Mouse (Mus musculus): ENCODE measurements around the gene Hist1h2bb. TPM values are rescaled to one million over a fixed set of nuclear protein-coding genes. Genes with fewer than 3 reads are reported as not detected.

The Hist1h2bb gene
- polyA plus RNA-seq, 1 experiment from 2014 or later = 2.1 TPM

DNA sequence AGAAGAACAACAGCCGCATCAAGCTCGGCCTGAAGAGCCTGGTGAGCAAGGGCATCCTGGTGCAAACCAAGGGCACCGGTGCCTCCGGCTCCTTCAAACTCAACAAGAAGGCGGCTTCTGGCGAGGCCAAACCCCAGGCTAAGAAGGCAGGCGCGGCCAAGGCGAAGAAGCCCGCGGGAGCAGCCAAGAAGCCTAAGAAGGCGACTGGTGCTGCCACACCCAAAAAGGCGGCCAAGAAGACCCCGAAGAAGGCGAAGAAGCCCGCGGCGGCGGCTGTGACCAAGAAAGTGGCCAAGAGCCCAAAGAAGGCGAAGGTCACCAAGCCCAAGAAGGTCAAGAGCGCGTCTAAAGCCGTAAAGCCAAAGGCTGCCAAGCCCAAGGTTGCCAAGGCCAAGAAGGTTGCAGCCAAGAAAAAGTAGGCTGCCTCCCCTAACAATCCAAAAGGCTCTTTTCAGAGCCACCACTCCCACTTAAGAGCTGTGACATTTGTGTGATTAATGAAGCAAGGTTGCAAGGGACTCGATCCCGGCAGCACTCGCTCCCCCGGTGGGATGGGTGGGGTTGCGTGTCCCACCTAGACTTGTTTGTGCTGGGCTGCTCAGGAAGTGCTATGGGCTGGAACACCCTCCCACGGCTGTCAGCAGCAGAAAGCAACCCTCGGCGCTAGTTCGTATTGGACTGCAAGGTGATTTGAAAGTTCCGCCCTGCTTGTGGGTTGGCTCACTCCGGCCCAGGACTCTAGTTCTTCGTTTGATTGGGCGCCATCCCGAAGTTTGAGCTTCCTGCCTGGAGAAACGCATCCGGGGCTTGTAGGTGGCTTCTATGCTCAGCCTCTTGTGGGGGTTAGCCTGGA lies 7.2 kb upstream of the Hist1h2bb start:
- no peaks in the 10 kb centered on the region for H3K9me3 ChIP-seq (ENCODE audit: low read length)
- H3K36me3 ChIP-seq (ENCODE audit: insufficient read depth, low read length) = no peaks in the 10 kb centered on the region
- peak overlapping the region; percentile 84 for H3K4me2 ChIP-seq (replicated peaks; ENCODE audit: low read depth, low read length)
- WGBS = under 1% methylated on average over 39 of the region's 39 CpGs
- peak overlapping the region; percentile 82 for H3K9ac ChIP-seq (replicated peaks; ENCODE audit: low read length)
- ATAC-seq (ENCODE audit: low FRiP score, low TSS enrichment) = peak; percentile 95
- H3K4me3 ChIP-seq (ENCODE audit: low read length) = peak overlapping the region; percentile 58
- H3K27ac ChIP-seq (ENCODE audit: low read length) = peak overlapping the region; percentile 99
- H3K4me1 ChIP-seq (ENCODE audit: insufficient read depth, low read length) = peaks cover 14% of the 10 kb centered on the region
- no peaks in the 10 kb centered on the region for H3K27me3 ChIP-seq (ENCODE audit: insufficient read depth, low read length)

DNA sequence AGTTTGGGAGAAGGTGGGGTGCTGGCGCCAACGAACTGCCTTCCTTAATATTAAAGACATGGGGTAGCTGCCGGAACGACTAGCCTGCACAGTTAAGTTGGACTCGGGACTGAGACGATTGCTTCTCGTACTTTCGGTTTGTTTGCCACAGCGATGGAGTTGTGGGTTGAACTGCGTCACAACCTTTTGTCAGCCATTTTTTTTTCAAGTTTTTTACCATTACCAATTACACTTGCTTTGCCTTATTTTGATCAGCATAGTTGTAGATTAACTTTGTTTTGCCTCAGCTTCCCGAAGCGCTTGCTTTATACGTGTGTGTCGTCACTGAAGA lies 6.6 kb upstream of the Hist1h2bb start:
- H3K36me3 ChIP-seq (ENCODE audit: insufficient read depth, low read length) = no peaks in the 10 kb centered on the region
- under 1% methylated on average over 14 of the region's 14 CpGs for WGBS
- peaks cover 18% of the 10 kb centered on the region for H3K4me1 ChIP-seq (ENCODE audit: insufficient read depth, low read length)
- no peaks in the 10 kb centered on the region for H3K9me3 ChIP-seq (ENCODE audit: low read length)
- peak overlapping the region; percentile 99 for H3K27ac ChIP-seq (ENCODE audit: low read length)
- no peaks in the 10 kb centered on the region for H3K27me3 ChIP-seq (ENCODE audit: insufficient read depth, low read length)
- peak overlapping the region; percentile 58 for H3K4me3 ChIP-seq (ENCODE audit: low read length)
- ATAC-seq (ENCODE audit: low FRiP score, low TSS enrichment) = no peak
- peak overlapping the region; percentile 82 for H3K9ac ChIP-seq (replicated peaks; ENCODE audit: low read length)
- H3K4me2 ChIP-seq (replicated peaks; ENCODE audit: low read depth, low read length) = peak overlapping the region; percentile 84

DNA sequence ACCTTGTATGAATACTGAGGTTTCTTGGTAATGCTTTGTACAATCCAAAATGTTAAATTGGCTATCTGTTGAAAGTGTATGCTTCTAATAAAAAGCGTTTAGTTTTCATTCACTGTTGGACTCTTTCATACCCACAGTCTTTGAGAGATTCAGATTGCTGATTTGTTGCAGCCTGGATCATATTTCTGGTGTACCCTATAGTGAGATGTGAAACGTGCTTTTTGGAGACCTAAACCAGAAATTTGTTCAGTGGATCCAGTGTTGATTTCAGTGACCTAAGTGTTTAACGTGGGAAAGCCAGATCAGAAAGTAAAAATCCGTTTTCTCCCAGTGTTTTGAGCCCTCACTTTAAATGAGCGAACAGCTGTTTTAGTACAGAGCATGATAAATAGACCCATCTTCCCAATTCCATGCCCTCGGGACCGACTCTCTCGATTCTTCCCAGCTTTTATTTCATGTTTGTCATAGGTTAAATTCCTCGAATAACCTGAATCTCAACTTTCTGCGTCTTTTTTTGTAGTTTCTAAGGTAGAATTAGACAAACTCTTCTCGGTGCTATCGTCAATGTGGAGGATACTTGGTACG lies 6.2 kb upstream of the Hist1h2bb start:
- Histone ChIP-seq H3K9me3 (ENCODE audit: low read length) (no peaks in the 10 kb centered on the region), H3K27ac (ENCODE audit: low read length) (peak overlapping the region; percentile 99), H3K4me3 (ENCODE audit: low read length) (peak overlapping the region; percentile 58), H3K4me2 (replicated peaks; ENCODE audit: low read depth, low read length) (peak overlapping the region; percentile 84), H3K9ac (replicated peaks; ENCODE audit: low read length) (peak overlapping the region; percentile 82), H3K4me1 (ENCODE audit: insufficient read depth, low read length) (peaks cover 18% of the 10 kb centered on the region), H3K27me3 (ENCODE audit: insufficient read depth, low read length) (no peaks in the 10 kb centered on the region), H3K36me3 (ENCODE audit: insufficient read depth, low read length) (no peaks in the 10 kb centered on the region)
- 23% methylated on average over 13 of the region's 13 CpGs for WGBS
- ATAC-seq (ENCODE audit: low FRiP score, low TSS enrichment) = no peak

DNA sequence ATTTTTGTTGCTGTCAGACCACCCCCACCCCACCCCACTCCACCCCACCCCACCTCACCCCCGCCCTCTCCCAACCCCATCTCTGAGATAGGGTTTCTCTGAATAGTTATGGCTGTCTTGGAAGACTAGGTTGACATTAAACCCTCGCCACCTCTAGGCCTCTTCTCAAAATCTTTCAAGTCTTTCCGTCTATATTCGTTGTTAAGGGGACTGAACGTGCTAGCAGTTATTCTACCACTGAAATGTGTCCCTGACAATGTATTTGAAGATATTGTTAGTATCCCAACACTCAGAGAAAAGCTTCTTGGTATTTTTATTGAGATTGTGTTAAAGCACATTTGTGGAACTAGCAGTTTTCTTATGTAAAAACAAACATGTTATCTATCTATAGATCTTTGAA lies 5.6 kb upstream of the Hist1h2bb start:
- peak overlapping the region; percentile 58; the same call in 1 of the 2 replicates for H3K4me3 ChIP-seq (ENCODE audit: low read length)
- no peak for ATAC-seq (ENCODE audit: low FRiP score, low TSS enrichment)
- no peaks in the 10 kb centered on the region for H3K9me3 ChIP-seq (ENCODE audit: low read length)
- H3K27me3 ChIP-seq (ENCODE audit: insufficient read depth, low read length) = no peaks in the 10 kb centered on the region
- H3K27ac ChIP-seq (ENCODE audit: low read length) = no peak overlapping the region; the same call in 1 of the 2 replicates
- H3K36me3 ChIP-seq (ENCODE audit: insufficient read depth, low read length) = no peaks in the 10 kb centered on the region
- peaks cover 18% of the 10 kb centered on the region for H3K4me1 ChIP-seq (ENCODE audit: insufficient read depth, low read length)
- 59% methylated on average over 5 of the region's 5 CpGs for WGBS
- no peak overlapping the region for H3K9ac ChIP-seq (replicated peaks; ENCODE audit: low read length)
- peak overlapping the region; percentile 84 for H3K4me2 ChIP-seq (replicated peaks; ENCODE audit: low read depth, low read length)

DNA sequence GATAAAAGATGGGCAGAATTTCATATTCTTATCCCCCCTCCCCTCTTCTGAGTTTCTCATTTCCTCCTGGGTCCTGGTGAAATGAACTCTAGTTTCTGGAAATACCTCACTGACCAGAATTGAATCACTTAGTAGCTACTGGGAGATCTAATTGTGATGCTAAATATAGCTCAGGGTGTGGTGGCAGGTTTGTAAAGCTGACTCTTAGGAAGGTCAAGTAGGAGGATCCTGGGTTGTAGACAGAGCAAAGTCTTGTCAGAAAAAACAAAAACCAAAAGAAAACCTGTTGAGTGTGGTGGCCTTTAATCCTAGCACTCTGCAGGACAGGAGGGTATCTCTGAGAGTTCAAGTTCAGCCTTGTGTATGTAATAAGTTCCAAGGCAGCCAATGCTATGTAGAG lies 4.5 kb upstream of the Hist1h2bb start:
- H3K4me1 ChIP-seq (ENCODE audit: insufficient read depth, low read length) = peaks cover 19% of the 10 kb centered on the region
- no peaks in the 10 kb centered on the region for H3K27me3 ChIP-seq (ENCODE audit: insufficient read depth, low read length)
- H3K9ac ChIP-seq (replicated peaks; ENCODE audit: low read length) = no peak overlapping the region
- no peak overlapping the region for H3K27ac ChIP-seq (ENCODE audit: low read length)
- H3K4me3 ChIP-seq (ENCODE audit: low read length) = no peak overlapping the region
- no peaks in the 10 kb centered on the region for H3K9me3 ChIP-seq (ENCODE audit: low read length)
- no peak for ATAC-seq (ENCODE audit: low FRiP score, low TSS enrichment)
- no peaks in the 10 kb centered on the region for H3K36me3 ChIP-seq (ENCODE audit: insufficient read depth, low read length)
- H3K4me2 ChIP-seq (replicated peaks; ENCODE audit: low read depth, low read length) = no peak overlapping the region

DNA sequence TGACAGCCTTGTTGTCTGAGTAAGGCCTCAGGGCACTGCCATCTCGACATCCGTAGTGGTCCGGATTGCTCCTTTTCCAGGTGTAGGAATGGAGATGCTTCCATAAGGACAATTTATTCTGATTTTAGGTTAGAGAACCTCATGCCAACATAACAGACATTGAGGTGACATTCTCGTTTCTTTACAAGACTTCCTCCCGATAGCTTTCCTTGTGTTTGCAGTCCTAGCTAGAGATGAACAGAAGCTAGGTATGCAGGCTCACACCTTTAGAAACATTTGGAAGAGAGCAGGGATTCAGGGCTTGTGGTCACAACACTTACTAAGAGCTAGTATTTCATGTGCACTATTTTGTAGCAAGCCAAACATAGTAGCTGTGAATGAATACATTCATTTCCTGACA lies 3.3 kb upstream of the Hist1h2bb start:
- ATAC-seq (ENCODE audit: low FRiP score, low TSS enrichment) = no peak
- H3K9me3 ChIP-seq (ENCODE audit: low read length) = no peaks in the 10 kb centered on the region
- no peak overlapping the region for H3K4me2 ChIP-seq (replicated peaks; ENCODE audit: low read depth, low read length)
- 78% methylated on average over 5 of the region's 5 CpGs for WGBS
- no peak overlapping the region for H3K4me3 ChIP-seq (ENCODE audit: low read length)
- no peaks in the 10 kb centered on the region for H3K36me3 ChIP-seq (ENCODE audit: insufficient read depth, low read length)
- peaks cover 25% of the 10 kb centered on the region for H3K4me1 ChIP-seq (ENCODE audit: insufficient read depth, low read length)
- H3K9ac ChIP-seq (replicated peaks; ENCODE audit: low read length) = no peak overlapping the region
- H3K27ac ChIP-seq (ENCODE audit: low read length) = no peak overlapping the region
- no peaks in the 10 kb centered on the region for H3K27me3 ChIP-seq (ENCODE audit: insufficient read depth, low read length)

DNA sequence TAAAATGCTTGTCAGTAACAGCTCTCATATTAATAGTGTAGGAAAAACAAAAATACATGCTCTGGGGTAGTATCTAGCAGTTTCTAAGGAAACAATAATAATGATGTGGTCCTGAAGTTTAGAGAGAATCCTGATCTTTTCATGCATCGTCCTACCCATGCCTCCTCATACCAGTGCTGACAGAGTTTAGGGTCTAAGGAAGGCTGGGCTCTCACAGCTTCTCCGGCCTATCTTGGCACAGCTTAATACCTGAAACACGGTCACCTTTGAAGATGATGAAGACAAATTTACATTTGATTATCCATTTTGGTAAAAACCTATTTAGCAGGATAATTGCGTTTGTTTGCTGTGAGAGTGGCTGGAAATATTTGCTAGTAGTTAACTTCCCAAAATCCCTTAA lies 2.6 kb upstream of the Hist1h2bb start:
- Histone ChIP-seq H3K4me2 (replicated peaks; ENCODE audit: low read depth, low read length) (peak overlapping the region; percentile 66), H3K4me3 (ENCODE audit: low read length) (peak overlapping the region; percentile 52), H3K27me3 (ENCODE audit: insufficient read depth, low read length) (no peaks in the 10 kb centered on the region), H3K36me3 (ENCODE audit: insufficient read depth, low read length) (no peaks in the 10 kb centered on the region), H3K4me1 (ENCODE audit: insufficient read depth, low read length) (peaks cover 25% of the 10 kb centered on the region), H3K9ac (replicated peaks; ENCODE audit: low read length) (peak overlapping the region; percentile 50; the same call in 1 of the 2 replicates), H3K9me3 (ENCODE audit: low read length) (no peaks in the 10 kb centered on the region), H3K27ac (ENCODE audit: low read length) (peak overlapping the region; percentile 89)
- WGBS = 30% methylated on average over 4 of the region's 4 CpGs
- ATAC-seq (ENCODE audit: low FRiP score, low TSS enrichment) = no peak

DNA sequence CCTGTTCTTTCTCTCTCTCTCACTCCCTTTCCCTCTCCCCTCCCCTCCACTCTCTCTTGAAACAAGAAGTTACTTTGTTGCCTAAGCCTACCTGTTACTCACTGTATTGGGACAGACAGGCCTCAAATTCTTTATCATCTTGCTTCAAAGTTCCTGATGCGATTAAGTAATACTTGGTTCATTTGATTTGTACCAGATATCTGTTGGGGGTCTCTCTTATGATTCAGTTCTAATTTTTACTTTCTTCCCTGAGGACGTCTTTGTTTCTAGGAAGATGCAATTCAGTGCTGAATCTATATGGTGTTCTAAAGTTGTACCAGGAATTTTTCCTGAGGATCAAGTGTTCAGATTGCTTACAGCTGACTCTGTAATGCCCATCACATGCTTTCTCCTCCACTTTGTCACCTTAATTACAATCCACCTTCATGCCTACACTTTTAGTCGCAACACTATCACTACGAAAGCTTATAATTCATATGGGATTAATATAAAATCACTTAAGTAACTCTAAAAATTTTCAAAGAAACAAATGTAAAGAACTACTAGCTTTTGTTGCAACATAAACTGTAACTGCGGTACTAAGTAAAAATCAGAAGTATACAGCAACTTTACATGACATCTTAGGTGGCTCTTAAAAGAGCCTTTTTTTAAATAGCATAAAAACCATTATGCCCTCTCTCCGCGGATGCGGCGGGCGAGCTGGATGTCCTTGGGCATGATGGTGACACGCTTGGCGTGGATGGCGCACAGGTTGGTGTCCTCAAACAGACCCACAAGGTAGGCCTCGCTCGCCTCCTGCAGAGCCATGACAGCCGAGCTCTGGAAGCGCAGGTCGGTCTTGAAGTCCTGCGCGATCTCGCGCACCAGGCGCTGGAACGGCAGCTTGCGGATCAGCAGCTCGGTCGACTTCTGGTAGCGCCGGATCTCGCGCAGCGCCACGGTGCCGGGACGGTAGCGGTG lies 1.8 kb upstream of the Hist1h2bb start:
- Histone ChIP-seq H3K4me2 (replicated peaks; ENCODE audit: low read depth, low read length) (peak overlapping the region; percentile 66), H3K36me3 (ENCODE audit: insufficient read depth, low read length) (no peaks in the 10 kb centered on the region), H3K4me1 (ENCODE audit: insufficient read depth, low read length) (peaks cover 25% of the 10 kb centered on the region), H3K27me3 (ENCODE audit: insufficient read depth, low read length) (no peaks in the 10 kb centered on the region), H3K9ac (replicated peaks; ENCODE audit: low read length) (peak overlapping the region; percentile 75), H3K27ac (ENCODE audit: low read length) (peak overlapping the region; percentile 89), H3K4me3 (ENCODE audit: low read length) (peak overlapping the region; percentile 52), H3K9me3 (ENCODE audit: low read length) (no peaks in the 10 kb centered on the region)
- 2% methylated on average over 18 of the region's 36 CpGs for WGBS
- ATAC-seq (ENCODE audit: low FRiP score, low TSS enrichment) = no peak

DNA sequence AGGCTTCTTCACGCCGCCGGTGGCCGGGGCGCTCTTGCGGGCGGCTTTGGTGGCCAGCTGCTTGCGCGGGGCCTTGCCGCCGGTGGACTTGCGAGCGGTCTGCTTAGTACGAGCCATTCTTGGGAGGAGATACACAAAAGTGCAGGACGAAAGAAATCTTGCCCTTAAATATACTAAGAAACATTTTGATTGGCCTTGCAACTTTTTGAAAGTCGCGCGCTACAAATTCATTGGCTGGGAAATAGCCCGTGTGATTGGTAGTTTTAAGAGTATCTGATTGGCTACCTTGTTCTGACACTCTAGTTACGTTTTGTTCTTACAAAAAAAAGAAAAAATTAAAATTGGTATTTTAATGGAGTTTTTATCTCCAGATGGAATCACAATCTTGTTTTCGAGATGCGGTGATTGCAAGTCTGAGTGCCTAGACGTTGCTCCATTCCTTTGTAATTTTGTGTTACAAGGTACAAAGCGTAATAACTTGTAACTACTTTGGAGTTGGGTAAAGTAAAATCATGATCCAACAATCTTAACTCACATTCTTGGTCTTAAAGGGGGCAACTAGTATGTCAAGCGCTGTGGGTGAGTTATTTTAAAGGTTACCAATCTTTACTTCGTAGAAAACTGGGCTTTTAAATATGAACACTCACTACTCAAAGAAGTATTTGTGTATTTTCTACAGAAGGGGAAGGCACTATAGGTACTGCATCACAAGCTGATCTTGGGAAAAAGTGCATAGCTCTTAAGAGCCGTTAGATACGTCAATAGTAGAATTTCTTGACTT lies 963 bp upstream of the Hist1h2bb start, which contains the start of gene Hist1h3c:
TSS of gene Hist1h3c (minus strand) at position 222 of the 781 bp plus-strand sequence.
- H3K27ac ChIP-seq (ENCODE audit: low read length) = peak within 1 kb of the TSS; percentile 100
- H3K9me3 ChIP-seq (ENCODE audit: low read length) = no peaks in the 10 kb centered on the region
- peak within 1 kb of the TSS; percentile 66 for H3K4me2 ChIP-seq (replicated peaks; ENCODE audit: low read depth, low read length)
- H3K36me3 ChIP-seq (ENCODE audit: insufficient read depth, low read length) = no peaks in the 10 kb centered on the region
- H3K27me3 ChIP-seq (ENCODE audit: insufficient read depth, low read length) = no peaks in the 10 kb centered on the region
- peak; percentile 77 for ATAC-seq (ENCODE audit: low FRiP score, low TSS enrichment)
- peaks cover 22% of the 10 kb centered on the region for H3K4me1 ChIP-seq (ENCODE audit: insufficient read depth, low read length)
- peak within 1 kb of the TSS; percentile 52 for H3K4me3 ChIP-seq (ENCODE audit: low read length)
- peak within 1 kb of the TSS; percentile 76 for H3K9ac ChIP-seq (replicated peaks; ENCODE audit: low read length)
- WGBS = under 1% methylated on average over 28 of the region's 28 CpGs

Data from kidney, embryonic 16.5 days (tissue).